ENCODE assay signal across 8 mouse cellular contexts in genomic region chr5:120503144-120503795, GRCm38 (mm10). TPM values are rescaled to one million over a fixed set of nuclear protein-coding genes. Genes with fewer than 3 reads are reported as not detected.
DNase-seq lines count a peak whose midpoint lies in the region; TF ChIP-seq lines count a peak whose summit lies in the region.

TSS of gene Plbd2 (minus strand) at chr5:120503625.

- H3K9me3 ChIP-seq in hindbrain, embryonic 10.5 days = no peaks in the 10 kb centered on the region

- peak; percentile 68 for TF ChIP-seq POLR2A in cerebellum, adult 2 months (IDR thresholded peaks at IDR 0.05; ENCODE audit: borderline replicate concordance, insufficient read depth, low read length)

- TF ChIP-seq CTCF in cerebellum, adult 2 months (IDR thresholded peaks at IDR 0.05; ENCODE audit: borderline replicate concordance, insufficient read depth, low read depth, low read length) = no peak

- H3K36me3 ChIP-seq in hindbrain, embryonic 10.5 days = peaks cover 9% of the 10 kb centered on the region

- no peaks in the 10 kb centered on the region for H3K27me3 ChIP-seq in cerebellum, adult 2 months (ENCODE audit: control insufficient read depth, insufficient read depth, low read length)
- no peaks in the 10 kb centered on the region; the same call in 1 of the 2 replicates for H3K27me3 ChIP-seq in hindbrain, embryonic 10.5 days (ENCODE audit: insufficient read depth, poor library complexity, severe bottlenecking)

- H3K4me3 ChIP-seq in cerebellum, adult 2 months (replicated peaks; ENCODE audit: insufficient read depth, low read depth, low read length) = peak within 1 kb of the TSS; percentile 69
- peak within 1 kb of the TSS; percentile 96 for H3K4me3 ChIP-seq in hindbrain, embryonic 10.5 days

- H3K27ac ChIP-seq in cerebellum, adult 2 months (ENCODE audit: insufficient read depth, low read length) = peak within 1 kb of the TSS; percentile 49; the same call in 1 of the 2 replicates
- H3K27ac ChIP-seq in hindbrain, embryonic 10.5 days = peak within 1 kb of the TSS; percentile 89

- peak; percentile 95 for DNase-seq in Muller cell, postnatal 12 days (ENCODE audit: inconsistent ontology term)
- DNase-seq in cerebellum, adult 2 months = peak; percentile 83 to 84
- DNase-seq in forelimb bud, embryonic 11.5 days (ENCODE audit: low read depth, low spot score) = peak; percentile 83
- peak; percentile 96 for DNase-seq in hindbrain, embryonic 10.5 days (ENCODE audit: low spot score)
- DNase-seq in layer of hippocampus, postnatal 10 days (ENCODE audit: low spot score in 2 of 2) = peak; percentile 81 to 87
- DNase-seq in lung, postnatal 10 days = peak; percentile 84
- DNase-seq in ovary, postnatal 14 days (ENCODE audit: low spot score) = peak; percentile 72
- DNase-seq in thymus, postnatal 10 days (ENCODE audit: low spot score in 2 of 2) = peak; percentile 54 to 76

- 0% methylated on average over 54 of the region's 55 CpGs for WGBS in cerebellum, adult 2 months
- WGBS in hindbrain, embryonic 10.5 days = under 1% methylated on average over 55 of the region's 55 CpGs

- H3K4me1 ChIP-seq in cerebellum, adult 2 months (ENCODE audit: control insufficient read depth, insufficient read depth, low read length) = peaks cover 9% of the 10 kb centered on the region; the same call in 1 of the 2 replicates
- peaks cover 26% of the 10 kb centered on the region for H3K4me1 ChIP-seq in hindbrain, embryonic 10.5 days (replicated peaks)

RNA-seq across cellular contexts. Expression of gene Plbd2, which starts in this region (rescaled TPM):
- polyA plus RNA-seq in cerebellum, adult 2 months (2012; rRNA removed) = 49.0 and 53.5 TPM in 2 replicates
- 42.5 and 43.0 TPM in 2 replicates for polyA plus RNA-seq in hindbrain, embryonic 10.5 days (2016; fragmentation: Nextera tagmentation; extraction: Ambion mirVana)
- 10 to 100 TPM; 63.2 to 66.8 TPM for total RNA-seq in layer of hippocampus, postnatal 10 days (2021)

Comparison
In these comparisons a context has a peak if more than half of its experiments do, and no peak if none do; other contexts are left out.
1. Peak in every context shown above with its lines: DNase-seq, H3K4me3 ChIP-seq and H3K27ac ChIP-seq.